13 mouse cellular contexts compared by ENCODE assay signal in genomic region chr3:88228906-88229305, GRCm38 (mm10). TPM values are rescaled to one million over a fixed set of nuclear protein-coding genes. Genes with fewer than 3 reads are reported as not detected.
A peak's percentile ranks its signal among the peaks of the same experiment; 100 is the strongest.
DNase-seq lines count a peak whose midpoint lies in the region; ATAC-seq and TF ChIP-seq lines count a peak whose summit lies in the region.
"Had no signal": no experiment of that assay in that cellular context is flagged by ENCODE, and none has a peak within 500 bp of the region (broad histone marks: within the 10 kb centered on the region; RNA-seq: fewer than 3 reads in every experiment).

No protein-coding gene starts in this region.

- H3K4me3 ChIP-seq in kidney, adult 2 months (ENCODE audit: insufficient read depth, low read depth, low read length), result no peak overlapping the region
- no peak overlapping the region for H3K4me3 ChIP-seq in kidney, embryonic 14.5 days (ENCODE audit: low read length)
- H3K4me3 ChIP-seq in forebrain, embryonic 14.5 days (ENCODE audit: low read depth, low read length), result no peak overlapping the region
- no peak overlapping the region for H3K4me3 ChIP-seq in liver, embryonic 12.5 days
- H3K4me3 ChIP-seq: heart, embryonic 13.5 days; limb, embryonic 13.5 days; myocyte had no signal

- no peaks in the 10 kb centered on the region for H3K36me3 ChIP-seq in kidney, adult 2 months (ENCODE audit: control insufficient read depth, insufficient read depth, low read length)
- H3K36me3 ChIP-seq in kidney, embryonic 14.5 days (ENCODE audit: control insufficient read depth, insufficient read depth, low read length), result no peaks in the 10 kb centered on the region
- peaks cover 68% of the 10 kb centered on the region for H3K36me3 ChIP-seq in forebrain, embryonic 14.5 days (ENCODE audit: control insufficient read depth, insufficient read depth, low read length)
- no peaks in the 10 kb centered on the region for H3K36me3 ChIP-seq in liver, embryonic 12.5 days
- H3K36me3 ChIP-seq: heart, embryonic 13.5 days; limb, embryonic 13.5 days had no signal

- TF ChIP-seq POLR2A in kidney, adult 2 months (IDR thresholded peaks at IDR 0.05; ENCODE audit: low read depth, low read length), result no peak

- no peak for ATAC-seq in kidney, embryonic 14.5 days (ENCODE audit: low FRiP score, low TSS enrichment)
- no peak for ATAC-seq in forebrain, embryonic 14.5 days
- no peak for ATAC-seq in liver, embryonic 12.5 days
- ATAC-seq: activated CD4-positive, CD25-positive, alpha-beta regulatory T cell, adult 4 months had no signal

- H3K9ac ChIP-seq in kidney, embryonic 14.5 days (ENCODE audit: low read depth, low read length), result no peak overlapping the region
- peak overlapping the region; percentile 55 for H3K9ac ChIP-seq in forebrain, embryonic 14.5 days (ENCODE audit: low read length)
- H3K9ac ChIP-seq in liver, embryonic 12.5 days, result no peak overlapping the region
- H3K9ac ChIP-seq: heart, embryonic 13.5 days; limb, embryonic 13.5 days had no signal

- no peak for TF ChIP-seq CTCF in kidney, adult 2 months (conservative IDR thresholded peaks at IDR 0.05; ENCODE audit: insufficient read depth, insufficient read length, low read depth, low read length)

- DNase-seq in kidney, adult 2 months, result peak; percentile 42
- DNase-seq in cerebellum, adult 9-10 months, result peak; percentile 74
- no peak for DNase-seq in forebrain, embryonic 14.5 days (ENCODE audit: low spot score)
- peak; percentile 22 to 45 for DNase-seq in kidney, postnatal 4 days
- no peak for DNase-seq in adrenal gland, adult 18-20 months (ENCODE audit: low spot score in 2 of 2)
- no peak for DNase-seq in MN1 (ENCODE audit: low spot score)

- no peak overlapping the region for H3K4me2 ChIP-seq in kidney, embryonic 14.5 days (replicated peaks; ENCODE audit: low read depth, low read length)
- peak overlapping the region; percentile 22 for H3K4me2 ChIP-seq in forebrain, embryonic 14.5 days (ENCODE audit: low read length)
- H3K4me2 ChIP-seq in liver, embryonic 12.5 days, result no peak overlapping the region
- H3K4me2 ChIP-seq: heart, embryonic 13.5 days; limb, embryonic 13.5 days had no signal

- H3K27ac ChIP-seq in kidney, adult 2 months (ENCODE audit: insufficient read depth, low read depth, low read length), result no peak overlapping the region
- H3K27ac ChIP-seq in kidney, embryonic 14.5 days (ENCODE audit: low read depth, low read length), result no peak overlapping the region
- H3K27ac ChIP-seq in forebrain, embryonic 14.5 days (ENCODE audit: low read depth, low read length), result peak overlapping the region; percentile 97
- H3K27ac ChIP-seq in liver, embryonic 12.5 days, result no peak overlapping the region
- H3K27ac ChIP-seq: heart, embryonic 13.5 days; limb, embryonic 13.5 days had no signal

- no peaks in the 10 kb centered on the region for H3K4me1 ChIP-seq in kidney, adult 2 months (ENCODE audit: control insufficient read depth, insufficient read depth, low read length)
- peaks cover 24% of the 10 kb centered on the region for H3K4me1 ChIP-seq in kidney, embryonic 14.5 days (ENCODE audit: control insufficient read depth, insufficient read depth, low read length)
- H3K4me1 ChIP-seq in forebrain, embryonic 14.5 days (ENCODE audit: control insufficient read depth, insufficient read depth, low read length), result peaks cover 90% of the 10 kb centered on the region
- H3K4me1 ChIP-seq in liver, embryonic 12.5 days, result no peaks in the 10 kb centered on the region
- H3K4me1 ChIP-seq: heart, embryonic 13.5 days had no signal

- H3K9me3 ChIP-seq in kidney, embryonic 14.5 days (ENCODE audit: control insufficient read depth, low read length), result no peaks in the 10 kb centered on the region
- no peaks in the 10 kb centered on the region for H3K9me3 ChIP-seq in forebrain, embryonic 14.5 days (replicated peaks; ENCODE audit: control insufficient read depth, low read length)
- H3K9me3 ChIP-seq in liver, embryonic 12.5 days (replicated peaks), result no peaks in the 10 kb centered on the region
- H3K9me3 ChIP-seq: heart, embryonic 13.5 days; limb, embryonic 13.5 days had no signal

- no peaks in the 10 kb centered on the region for H3K27me3 ChIP-seq in kidney, adult 2 months (replicated peaks; ENCODE audit: control insufficient read depth, insufficient read depth, low read length)
- peaks cover 22% of the 10 kb centered on the region for H3K27me3 ChIP-seq in kidney, embryonic 14.5 days (ENCODE audit: control insufficient read depth, insufficient read depth, low read length)
- no peaks in the 10 kb centered on the region for H3K27me3 ChIP-seq in forebrain, embryonic 14.5 days (replicated peaks; ENCODE audit: control insufficient read depth, insufficient read depth, low read length)
- peaks cover 95% of the 10 kb centered on the region for H3K27me3 ChIP-seq in liver, embryonic 12.5 days (replicated peaks)

- 64% methylated on average over 4 of the region's 4 CpGs for WGBS in kidney, adult 2 months
- 56% methylated on average over 4 of the region's 4 CpGs for WGBS in kidney, embryonic 14.5 days
- 53% methylated on average over 4 of the region's 4 CpGs for WGBS in forebrain, embryonic 14.5 days
- 42% methylated on average over 4 of the region's 4 CpGs for WGBS in liver, embryonic 12.5 days (ENCODE audit: insufficient replicate concordance)

RNA-seq across cellular contexts. Expression of gene Rhbg, which starts 25.6 kb away (rescaled TPM):
- polyA plus RNA-seq in kidney, adult 2 months (2012; rRNA removed), result 94.4 and 106 TPM in 2 replicates
- polyA plus RNA-seq in kidney, embryonic 14.5 days (2014; fragmentation: Nextera tagmentation; extraction: Ambion mirVana), result 2.2 and 3.7 TPM in 2 replicates
- polyA plus RNA-seq in forebrain, embryonic 14.5 days (2014; fragmentation: Nextera tagmentation; extraction: Ambion mirVana), result 0.25 TPM in 1 of 2 replicates, not detected in the other
- 10 to 100 TPM; 11.2 to 17.8 TPM for total RNA-seq in adrenal gland, adult 18-20 months (2021)
- polyA plus RNA-seq in liver, embryonic 12.5 days (2016; fragmentation: Nextera tagmentation; extraction: Ambion mirVana), result 14.5 and 16.0 TPM in 2 replicates
- polyA plus RNA-seq: activated CD4-positive, CD25-positive, alpha-beta regulatory T cell, adult 4 months; myocyte had no signal

RNA-seq across cellular contexts. Expression of gene Gm38392, which starts 58.1 kb away (rescaled TPM):
- 0.22 and 0.23 TPM in 2 replicates for polyA plus RNA-seq in kidney, adult 2 months (2012; rRNA removed)
- polyA plus RNA-seq in kidney, embryonic 14.5 days (2014; fragmentation: Nextera tagmentation; extraction: Ambion mirVana), result 0.79 TPM in 1 of 2 replicates, not detected in the other
- polyA plus RNA-seq in forebrain, embryonic 14.5 days (2014; fragmentation: Nextera tagmentation; extraction: Ambion mirVana), result 0.18 and 0.22 TPM in 2 replicates
- 1 to 10 TPM in 1 of 2 experiments, under 1 TPM in 1; 0.58 to 1.0 TPM for total RNA-seq in adrenal gland, adult 18-20 months (2021)
- 0.20 TPM in 1 of 2 replicates, not detected in the other for polyA plus RNA-seq in liver, embryonic 12.5 days (2016; fragmentation: Nextera tagmentation; extraction: Ambion mirVana)
- polyA plus RNA-seq: activated CD4-positive, CD25-positive, alpha-beta regulatory T cell, adult 4 months; heart, embryonic 13.5 days; large intestine, adult 2 months had no signal

Comparison
In these comparisons a context has a peak if more than half of its experiments do, and no peak if none do; other contexts are left out.
1. DNase-seq: peak in kidney, adult 2 months (single experiment), cerebellum, adult 9-10 months (single experiment) and kidney, postnatal 4 days (2 of 2); none in forebrain, embryonic 14.5 days (single experiment), adrenal gland, adult 18-20 months (0 of 2) and MN1 (single experiment).